Comparison of ENCODE assay signal across 8 mouse cellular contexts in the genomic region with DNA sequence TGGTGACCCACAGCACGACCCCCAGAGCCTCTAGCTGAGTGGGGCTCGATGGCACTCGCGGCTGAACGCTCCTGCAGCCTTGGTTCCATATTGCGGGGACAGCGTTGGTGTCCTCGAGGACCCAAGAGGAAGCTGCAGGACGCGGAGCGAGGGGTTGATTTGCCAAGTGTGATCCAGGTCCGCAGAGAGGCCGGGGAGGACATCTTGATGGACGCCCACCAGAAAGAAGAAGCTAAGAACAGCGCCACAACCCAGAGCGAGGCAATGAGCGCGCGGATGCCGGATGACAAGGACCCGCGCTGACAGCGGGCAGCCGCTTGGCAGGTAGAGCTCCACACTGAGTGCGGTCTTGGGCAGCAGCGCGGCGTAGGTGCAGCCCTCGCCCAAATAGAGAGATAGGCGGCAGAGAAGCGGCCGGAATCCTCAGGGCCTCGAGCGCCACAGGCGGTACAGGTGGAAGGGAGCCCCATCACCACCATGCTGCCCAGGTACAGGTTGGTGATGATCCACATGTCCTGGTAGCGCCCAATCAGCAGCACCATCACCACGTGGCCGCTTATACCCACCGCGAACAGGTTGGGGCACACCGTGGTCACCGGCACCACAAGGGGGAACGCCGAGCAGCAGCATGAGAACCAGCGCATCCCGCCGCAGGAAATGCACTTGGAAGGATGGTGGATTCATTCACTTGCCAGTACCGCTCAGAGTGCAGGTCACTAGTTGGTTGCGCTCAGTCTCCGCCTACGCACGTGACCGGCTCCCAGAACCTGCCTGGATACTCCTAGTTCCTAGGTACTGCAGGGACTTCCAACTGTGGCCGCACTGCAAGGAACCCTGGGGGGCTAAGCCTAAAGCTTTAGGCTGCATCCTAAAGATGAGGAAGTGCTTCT. TPM values are rescaled to one million over a fixed set of nuclear protein-coding genes. Genes with fewer than 3 reads are reported as not detected.
A peak's percentile ranks its signal among the peaks of the same experiment; 100 is the strongest.
DNase-seq lines count a peak whose midpoint lies in the region; ATAC-seq and TF ChIP-seq lines count a peak whose summit lies in the region.

No protein-coding gene starts in this region.

- no peak for TF ChIP-seq CTCF in gastrocnemius, adult 2 months (IDR thresholded peaks at IDR 0.05)
- TF ChIP-seq CTCF in E14TG2a.4 (conservative IDR thresholded peaks at IDR 0.05; ENCODE audit: low read length), result no peak
- TF ChIP-seq CTCF in small intestine, adult 2 months (IDR thresholded peaks at IDR 0.05; ENCODE audit: extremely low read depth, insufficient read length, insufficient replicate concordance, low read depth, low read length), result no peak

- DNase-seq in gastrocnemius, adult 2 months, result no peak
- DNase-seq in gastrocnemius, postnatal 10 days, result no peak
- DNase-seq in embryo, embryonic 9.5 days (ENCODE audit: extremely low spot score), result peak; percentile 41
- no peak for DNase-seq in spleen, postnatal 4 days (ENCODE audit: low spot score in 2 of 2)

- H3K4me1 ChIP-seq in E14TG2a.4 (replicated peaks; ENCODE audit: low read depth, low read length), result 0 out of 2 replicates have a peak, but pooled peaks cover 4% of the 10 kb centered on the region
- peaks cover 13% of the 10 kb centered on the region for H3K4me1 ChIP-seq in intestine, embryonic 15.5 days (replicated peaks)
- no peaks in the 10 kb centered on the region; the same call in 1 of the 2 replicates for H3K4me1 ChIP-seq in liver, embryonic 16.5 days (ENCODE audit: control insufficient read depth, low read depth, low read length)
- H3K4me1 ChIP-seq in small intestine, adult 2 months (ENCODE audit: control insufficient read depth, insufficient read depth, insufficient read length, low read length), result peaks cover 14% of the 10 kb centered on the region

- H3K4me2 ChIP-seq in intestine, embryonic 15.5 days (replicated peaks), result peak overlapping the region; percentile 95
- peak overlapping the region; percentile 48 for H3K4me2 ChIP-seq in liver, embryonic 16.5 days (ENCODE audit: low read depth, low read length)

- 4% methylated on average over 54 of the region's 54 CpGs for WGBS in intestine, embryonic 15.5 days
- WGBS in liver, embryonic 16.5 days (ENCODE audit: insufficient replicate concordance), result 2% methylated on average over 54 of the region's 54 CpGs
- 3% methylated on average over 54 of the region's 54 CpGs for WGBS in small intestine, adult 2 months

- TF ChIP-seq POLR2A in small intestine, adult 2 months (IDR thresholded peaks at IDR 0.05; ENCODE audit: low read depth, low read length), result no peak

- H3K4me3 ChIP-seq in gastrocnemius, adult 2 months, result peak overlapping the region; percentile 53
- H3K4me3 ChIP-seq in E14TG2a.4 (replicated peaks; ENCODE audit: low read length), result peak overlapping the region; percentile 78
- peak overlapping the region; percentile 41 for H3K4me3 ChIP-seq in intestine, embryonic 15.5 days (replicated peaks)
- H3K4me3 ChIP-seq in liver, embryonic 16.5 days (ENCODE audit: low read depth, low read length), result peak overlapping the region; percentile 28
- peak overlapping the region; percentile 60 for H3K4me3 ChIP-seq in small intestine, adult 2 months (ENCODE audit: low read depth, low read length)

- intact Hi-C loops in gastrocnemius, adult 2 months (cut with DNase I), result no loop called here

- H3K27ac ChIP-seq in gastrocnemius, adult 2 months, result no peak overlapping the region
- H3K27ac ChIP-seq in intestine, embryonic 15.5 days, result no peak overlapping the region
- H3K27ac ChIP-seq in liver, embryonic 16.5 days (ENCODE audit: low read length), result no peak overlapping the region
- no peak overlapping the region for H3K27ac ChIP-seq in small intestine, adult 2 months (ENCODE audit: insufficient read depth, low read depth, low read length)

- H3K36me3 ChIP-seq in E14TG2a.4 (ENCODE audit: insufficient read depth, low read length), result peaks cover 3% of the 10 kb centered on the region; the same call in 1 of the 2 replicates
- no peaks in the 10 kb centered on the region for H3K36me3 ChIP-seq in intestine, embryonic 15.5 days
- no peaks in the 10 kb centered on the region for H3K36me3 ChIP-seq in liver, embryonic 16.5 days (ENCODE audit: control insufficient read depth, insufficient read depth)
- H3K36me3 ChIP-seq in small intestine, adult 2 months (ENCODE audit: control insufficient read depth, insufficient read depth, low read length), result 0 out of 2 replicates have a peak, but pooled peaks cover 4% of the 10 kb centered on the region

- H3K27me3 ChIP-seq in E14TG2a.4 (ENCODE audit: insufficient read depth, low read length), result peaks cover 24% of the 10 kb centered on the region
- H3K27me3 ChIP-seq in intestine, embryonic 15.5 days (replicated peaks), result peaks cover 25% of the 10 kb centered on the region
- peaks cover 24% of the 10 kb centered on the region for H3K27me3 ChIP-seq in liver, embryonic 16.5 days (ENCODE audit: control insufficient read depth, insufficient read depth, low read depth, low read length)
- H3K27me3 ChIP-seq in small intestine, adult 2 months (ENCODE audit: control insufficient read depth, insufficient read depth, low read length), result peaks cover 21% of the 10 kb centered on the region

- H3K9ac ChIP-seq in intestine, embryonic 15.5 days, result peak overlapping the region; percentile 29; the same call in 1 of the 2 replicates
- H3K9ac ChIP-seq in liver, embryonic 16.5 days (ENCODE audit: low read depth, low read length), result no peak overlapping the region

- peak; percentile 87 for ATAC-seq in intestine, embryonic 15.5 days
- no peak for ATAC-seq in liver, embryonic 16.5 days (ENCODE audit: low read depth)

- H3K9me3 ChIP-seq in E14TG2a.4 (ENCODE audit: low read length), result no peaks in the 10 kb centered on the region
- H3K9me3 ChIP-seq in intestine, embryonic 15.5 days, result no peaks in the 10 kb centered on the region
- H3K9me3 ChIP-seq in liver, embryonic 16.5 days (replicated peaks; ENCODE audit: control insufficient read depth, low read length), result no peaks in the 10 kb centered on the region

RNA-seq across cellular contexts. Expression of a gene that starts 40.6 kb away (rescaled TPM):
- total RNA-seq in gastrocnemius, adult 2 months (2021), result not detected
- not detected for total RNA-seq in gastrocnemius, postnatal 10 days (2021)
- not detected in 2 replicates for polyA plus RNA-seq in intestine, embryonic 15.5 days (2015; fragmentation: Nextera tagmentation; extraction: Ambion mirVana)
- polyA plus RNA-seq in liver, embryonic 16.5 days (2015; fragmentation: Nextera tagmentation; extraction: Ambion mirVana), result not detected in 2 replicates
- 0.01 TPM in 1 of 2 replicates, not detected in the other for polyA plus RNA-seq in small intestine, adult 2 months (2012; rRNA removed)

Comparison
In these comparisons a context has a peak if more than half of its experiments do, and no peak if none do; other contexts are left out.
1. H3K4me3 ChIP-seq: peak in every context shown above with its lines; median percentile 78 in E14TG2a.4; 60 in small intestine, adult 2 months; 53 in gastrocnemius, adult 2 months; 41 in intestine, embryonic 15.5 days; 28 in liver, embryonic 16.5 days.